Mouse (Mus musculus): Measurements from ENCODE around the gene Kdm5c.
A peak's percentile ranks its signal among the peaks of the same experiment; 100 is the strongest.
"Not testable (repeated sequence)": the region's sequence is repeated elsewhere in the genome, so short reads cannot be mapped to it uniquely, and the experiment has no call there.

Kdm5c gene

DNA sequence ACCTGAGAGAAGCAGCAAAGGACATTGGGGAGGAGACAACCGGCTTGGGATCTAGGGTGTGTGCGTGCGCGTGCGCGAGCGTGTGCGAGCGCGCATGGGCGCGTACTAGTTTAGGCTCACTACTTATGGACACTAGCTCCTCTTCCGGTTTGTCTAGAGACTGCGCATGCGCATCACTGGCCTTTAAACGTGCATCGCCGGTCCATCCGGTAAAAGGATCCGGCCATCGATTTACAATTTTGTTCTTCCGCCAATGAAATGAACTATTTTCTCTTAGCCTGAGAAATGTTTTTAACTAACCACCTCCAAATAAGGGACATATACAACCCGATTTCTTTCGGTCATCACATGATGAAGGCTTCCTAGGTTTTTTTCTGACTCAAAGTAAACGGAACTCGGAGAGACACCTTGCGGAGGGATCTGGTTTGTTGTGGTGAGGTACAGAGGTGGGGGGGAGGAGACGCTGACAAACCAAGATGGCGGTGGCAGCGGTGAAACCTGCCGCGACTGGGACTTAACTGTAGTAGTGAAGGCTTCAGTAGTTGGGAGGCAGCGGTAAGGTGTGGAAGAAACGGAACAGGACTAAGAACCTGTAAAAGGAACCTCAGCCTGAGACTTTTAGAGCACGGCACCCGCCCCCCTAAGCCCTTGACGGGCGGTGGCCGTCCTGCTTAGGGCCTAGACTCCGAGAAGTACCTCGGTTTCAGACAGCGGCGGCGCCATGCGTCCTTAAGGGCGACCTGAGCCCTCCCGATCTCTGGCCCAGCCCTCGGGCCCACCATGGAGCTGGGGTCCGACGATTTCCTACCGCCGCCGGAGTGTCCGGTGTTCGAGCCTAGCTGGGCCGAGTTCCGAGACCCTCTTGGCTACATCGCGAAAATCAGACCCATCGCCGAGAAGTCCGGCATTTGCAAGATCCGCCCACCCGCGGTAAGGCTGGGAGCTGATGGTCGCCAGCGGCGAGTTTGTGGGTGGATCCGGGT lies at the start of gene Kdm5c:
Kdm5c (plus strand) TSS at position 240 of the 983 bp plus-strand sequence.
- peak; percentile 99 for DNase-seq (ENCODE audit: low spot score)

DNA sequence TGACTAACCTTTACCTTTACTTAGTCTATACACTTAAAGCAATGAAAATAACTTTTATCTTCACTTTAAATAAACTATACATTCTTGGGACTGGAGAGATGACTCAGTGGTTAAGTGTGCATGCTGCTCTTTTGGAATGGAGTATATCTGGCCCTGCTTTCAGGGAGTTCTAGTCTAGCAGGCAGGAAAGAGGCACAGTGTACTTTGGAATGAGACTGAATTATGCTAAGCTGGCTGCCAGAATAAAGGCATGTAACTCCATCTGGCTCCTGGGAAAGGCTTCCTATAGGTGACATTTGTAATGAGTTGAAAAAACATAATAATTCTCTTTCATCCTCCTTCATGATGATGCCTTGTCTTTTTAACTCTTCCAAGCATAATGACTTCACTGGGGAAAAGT lies 45.7 kb upstream of the Kdm5c start:
- no peak for DNase-seq (ENCODE audit: low spot score)

DNA sequence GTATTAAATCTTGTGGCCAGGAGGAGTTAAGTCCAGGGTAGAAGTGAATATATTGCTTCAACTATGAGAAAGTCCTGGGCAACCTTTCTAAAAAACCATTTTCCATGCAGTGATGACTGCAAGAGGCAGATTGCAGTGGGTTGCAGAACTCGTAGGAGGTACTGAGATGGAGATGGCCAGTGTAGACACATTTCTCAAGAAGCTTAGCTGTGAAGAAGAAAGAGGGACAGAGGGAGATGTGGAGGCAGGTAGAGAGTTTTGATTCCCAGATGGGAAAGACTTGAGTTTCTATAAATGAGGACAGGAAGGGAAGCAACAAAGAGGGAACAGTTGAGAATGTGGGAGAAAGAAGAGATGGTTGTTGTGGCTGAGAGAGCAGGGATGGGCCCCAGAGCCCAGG lies 41.6 kb upstream of the Kdm5c start:
- DNase-seq (ENCODE audit: low spot score): no peak

DNA sequence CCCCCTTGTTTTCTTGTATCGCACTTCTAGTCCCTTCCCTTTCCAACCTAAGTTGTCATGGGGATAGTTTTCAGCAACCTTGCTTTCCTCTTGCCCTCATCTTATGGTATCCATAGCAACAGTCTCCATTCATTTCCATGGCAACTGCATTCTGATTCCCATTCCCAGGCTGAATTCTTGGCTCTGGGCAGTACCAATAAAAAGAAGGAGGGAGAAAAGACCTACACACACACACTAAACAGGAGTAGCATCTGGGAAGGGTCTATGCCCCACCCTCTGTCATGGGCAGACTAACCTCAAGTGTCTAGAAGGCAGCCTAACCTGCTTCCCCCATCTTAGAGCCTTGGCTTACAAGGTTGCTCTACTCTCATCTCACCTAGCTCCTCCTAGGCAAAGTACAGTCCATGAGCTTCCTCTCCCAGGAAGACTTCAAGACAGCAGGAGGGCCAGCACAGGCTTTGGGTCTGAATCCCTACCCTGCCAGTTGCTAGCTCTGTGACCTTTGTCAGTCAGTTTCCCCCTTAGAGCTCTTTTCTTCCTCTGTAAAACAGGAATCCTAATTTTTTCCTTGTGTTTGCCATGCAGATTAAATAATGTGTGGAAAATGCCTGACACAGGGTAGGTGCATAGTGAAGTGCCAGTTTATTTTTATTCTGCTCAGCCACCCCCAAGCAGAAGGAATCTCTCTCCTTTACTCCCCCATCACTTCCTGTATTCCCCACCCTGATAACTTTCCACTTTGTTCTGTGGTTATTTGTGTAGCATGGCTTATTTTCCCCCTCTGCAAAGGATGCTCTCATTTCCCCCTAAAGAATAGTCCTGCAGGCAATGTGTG lies 34.8 kb upstream of the Kdm5c start:
- no peak for DNase-seq (ENCODE audit: low spot score)

DNA sequence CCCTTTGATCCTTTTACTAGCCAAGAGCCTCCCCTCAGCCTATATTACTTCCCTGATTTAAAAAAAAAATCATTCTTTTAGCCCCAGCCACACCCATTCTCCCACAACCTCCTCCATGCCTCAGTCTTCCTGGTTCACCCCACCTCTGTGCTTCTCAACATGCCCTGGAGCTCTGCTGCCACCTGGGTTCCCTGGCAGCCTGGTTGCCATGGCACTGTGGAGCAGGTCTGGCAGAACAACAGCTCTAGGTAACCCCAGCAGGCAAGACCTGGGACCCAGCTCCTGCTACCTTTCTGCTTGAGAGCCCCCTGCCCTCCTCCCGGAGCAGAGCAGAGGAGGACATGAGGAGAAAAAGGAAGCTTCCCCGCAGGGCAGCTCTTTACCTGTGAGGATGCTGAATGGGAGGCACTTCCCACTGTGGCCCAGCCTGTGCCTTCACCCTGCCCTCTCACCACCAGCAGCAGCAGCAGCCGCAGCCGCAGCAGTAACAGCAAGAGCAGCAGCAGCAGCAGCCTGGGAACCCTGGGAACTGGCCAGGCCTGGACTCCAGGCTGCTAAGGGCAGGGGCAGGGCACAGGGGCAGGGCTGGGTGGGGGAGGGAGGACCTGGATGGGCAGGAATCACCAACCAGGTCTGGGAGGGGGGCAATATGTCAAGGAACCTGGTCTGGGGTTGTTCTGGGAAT lies 30.9 kb upstream of the Kdm5c start:
- no peak for DNase-seq (ENCODE audit: low spot score)

DNA sequence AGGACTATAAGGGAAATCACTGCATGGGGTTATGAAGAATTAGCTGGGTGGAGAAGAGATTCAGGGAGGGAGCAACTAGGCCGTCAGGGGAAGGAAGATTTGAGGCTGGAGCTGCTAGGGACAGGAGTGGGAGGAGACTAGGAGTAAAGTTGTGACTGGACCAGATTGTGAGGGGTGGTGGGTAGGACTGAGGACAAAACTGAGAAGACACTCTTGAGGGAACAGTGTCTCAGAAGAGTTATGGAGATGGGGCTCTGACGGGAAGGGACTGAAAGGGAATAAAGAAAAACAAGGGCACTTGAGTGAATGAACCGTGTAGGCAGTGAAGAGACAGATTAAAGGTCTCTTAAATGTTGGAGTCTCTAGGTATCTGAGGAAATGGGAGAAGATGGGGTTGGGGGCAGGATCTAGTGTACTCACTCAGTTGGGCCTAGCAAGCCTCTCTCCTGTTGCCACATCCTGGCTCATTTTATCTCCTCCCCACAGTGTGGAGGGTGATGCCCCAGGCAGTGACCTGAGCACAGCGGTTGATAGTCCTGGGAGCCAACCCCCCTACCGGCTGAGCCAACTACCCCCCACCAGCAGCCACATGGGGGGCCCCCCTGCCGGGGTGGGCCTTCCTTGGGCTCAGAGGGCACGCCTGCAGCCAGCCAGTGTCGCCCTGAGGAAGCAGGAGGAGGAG lies 30.3 kb upstream of the Kdm5c start:
- no peak for DNase-seq (ENCODE audit: low spot score)

DNA sequence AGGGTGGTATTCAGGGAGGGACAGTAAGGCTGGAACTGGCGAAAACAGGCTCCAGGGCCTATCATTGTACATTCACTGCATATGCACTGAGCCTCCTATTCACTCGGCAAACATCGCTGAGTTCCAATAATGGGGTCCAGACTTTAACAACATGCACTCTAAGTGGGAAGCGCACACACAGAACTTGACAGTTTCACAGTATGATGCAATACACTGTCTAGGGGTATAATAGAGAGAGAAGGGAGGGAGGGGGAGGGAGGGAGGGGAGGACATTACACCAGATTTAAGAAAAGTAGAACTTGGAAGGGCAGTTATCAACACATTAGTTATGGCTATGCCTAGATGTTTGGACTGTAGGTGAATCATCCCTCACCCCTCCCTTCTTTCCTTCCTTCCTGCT lies 29.6 kb upstream of the Kdm5c start:
- DNase-seq (ENCODE audit: low spot score): no peak

- no peak for DNase-seq (ENCODE audit: low spot score)
Observed at GRCm38 (mm10) chrX:152205486-152205885, 27.3 kb upstream of the Kdm5c start.

GRCm38 (mm10) chrX:152214703-152215102 lies 18.1 kb upstream of the Kdm5c start:
- no peak for DNase-seq (ENCODE audit: low spot score)

DNA sequence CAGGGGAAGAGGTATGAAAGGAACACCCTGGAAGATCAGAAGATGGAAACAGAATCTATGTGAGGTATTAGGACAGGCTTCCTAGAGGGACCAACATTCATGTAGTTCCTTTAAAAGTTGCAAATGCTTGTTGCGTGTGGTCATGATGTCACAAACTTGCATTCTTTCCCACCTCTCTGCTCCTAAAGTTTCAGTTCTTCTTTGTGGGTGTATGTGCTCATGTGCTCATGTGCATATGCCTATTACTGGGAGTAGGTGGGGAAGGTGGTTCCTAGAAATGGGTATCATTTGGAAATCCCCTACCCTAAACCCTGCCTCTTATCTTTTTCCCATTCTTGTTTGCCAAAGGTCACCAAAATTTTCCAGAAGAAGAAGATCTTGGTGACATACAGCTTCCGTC lies 14.3 kb upstream of the Kdm5c start:
- DNase-seq (ENCODE audit: low spot score): no peak

- no peak for DNase-seq (ENCODE audit: low spot score)
Observed at GRCm38 (mm10) chrX:152221721-152222120, 11.1 kb upstream of the Kdm5c start.

- no peak for DNase-seq (ENCODE audit: low spot score)
Observed at GRCm38 (mm10) chrX:152222226-152222625, 10.6 kb upstream of the Kdm5c start.

DNA sequence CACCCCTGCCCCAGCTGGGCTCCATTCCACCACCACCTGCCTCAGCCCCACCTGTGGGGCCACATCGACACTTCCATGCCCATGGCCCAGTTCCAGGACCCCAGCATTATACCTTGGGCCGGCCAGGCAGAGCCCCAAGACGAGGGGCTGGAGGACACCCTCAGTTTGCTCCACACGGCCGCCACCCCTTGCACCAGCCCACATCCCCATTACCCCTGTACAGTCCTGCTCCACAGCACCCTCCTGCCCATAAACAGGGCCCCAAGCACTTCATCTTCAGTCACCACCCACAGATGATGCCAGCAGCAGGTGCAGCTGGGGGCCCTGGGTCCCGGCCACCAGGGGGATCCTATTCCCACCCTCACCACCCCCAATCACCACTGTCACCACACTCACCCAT lies 9.5 kb upstream of the Kdm5c start:
- no peak for DNase-seq (ENCODE audit: low spot score)

DNA sequence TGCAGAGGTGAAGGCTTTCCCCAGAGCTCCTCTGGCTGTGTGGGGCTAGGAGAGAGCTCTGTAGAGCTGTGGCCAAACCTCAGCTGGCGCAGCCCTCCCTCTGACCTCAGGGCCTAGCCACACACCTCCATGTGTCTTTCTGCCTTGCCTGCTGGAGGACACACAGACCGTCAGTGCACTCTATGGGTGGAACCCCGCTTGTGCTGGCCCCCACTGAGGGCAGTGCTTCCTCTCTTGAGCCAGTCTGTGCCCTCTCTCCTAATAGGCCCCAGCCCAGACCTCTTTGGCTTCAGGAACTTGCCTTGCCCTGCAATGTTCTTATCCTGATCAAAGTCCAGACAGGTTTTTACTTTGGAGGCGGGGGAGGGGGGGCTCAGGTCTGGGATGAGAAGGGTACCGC lies 8.5 kb upstream of the Kdm5c start:
- no peak for DNase-seq (ENCODE audit: low spot score)

- DNase-seq (ENCODE audit: low spot score): no peak
Observed at GRCm38 (mm10) chrX:152234125-152234524, 1.3 kb downstream of the Kdm5c start.

GRCm38 (mm10) chrX:152235758-152236157 lies 2.9 kb downstream of the Kdm5c start:
- DNase-seq (ENCODE audit: low spot score): no peak

GRCm38 (mm10) chrX:152243140-152243539 lies 10.3 kb downstream of the Kdm5c start:
- DNase-seq (ENCODE audit: low spot score): not testable (repeated sequence)

DNA sequence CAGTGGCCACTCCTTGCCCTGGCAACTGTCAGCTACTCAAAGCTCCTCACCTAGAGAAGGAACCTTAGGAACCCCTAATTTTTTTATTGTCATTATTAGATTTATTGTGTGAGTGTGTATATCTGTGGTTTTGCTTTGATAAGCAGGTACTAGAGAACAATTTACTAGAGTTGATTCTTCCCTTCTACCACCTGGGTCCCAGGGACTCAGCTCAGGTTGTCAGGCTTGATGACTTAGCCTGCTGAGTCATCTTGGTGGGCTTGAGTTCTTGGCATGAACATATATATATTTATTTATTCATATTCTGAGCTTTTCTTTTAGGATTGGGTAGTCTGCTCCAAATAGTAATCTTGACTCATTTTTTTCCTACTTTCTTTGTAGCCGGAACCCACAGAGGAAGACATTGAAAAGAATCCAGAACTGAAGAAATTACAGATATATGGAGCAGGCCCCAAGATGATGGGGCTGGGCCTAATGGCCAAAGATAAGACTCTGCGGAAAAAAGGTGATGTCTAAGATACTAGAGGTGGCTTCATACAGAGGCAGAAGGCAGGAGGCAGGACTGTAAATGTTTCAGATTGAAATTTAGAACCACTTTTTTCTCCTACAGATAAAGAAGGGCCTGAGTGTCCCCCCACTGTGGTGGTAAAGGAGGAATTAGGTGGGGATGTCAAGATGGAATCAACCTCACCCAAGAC lies 11.8 kb downstream of the Kdm5c start:
- no peak for DNase-seq (ENCODE audit: low spot score)

DNA sequence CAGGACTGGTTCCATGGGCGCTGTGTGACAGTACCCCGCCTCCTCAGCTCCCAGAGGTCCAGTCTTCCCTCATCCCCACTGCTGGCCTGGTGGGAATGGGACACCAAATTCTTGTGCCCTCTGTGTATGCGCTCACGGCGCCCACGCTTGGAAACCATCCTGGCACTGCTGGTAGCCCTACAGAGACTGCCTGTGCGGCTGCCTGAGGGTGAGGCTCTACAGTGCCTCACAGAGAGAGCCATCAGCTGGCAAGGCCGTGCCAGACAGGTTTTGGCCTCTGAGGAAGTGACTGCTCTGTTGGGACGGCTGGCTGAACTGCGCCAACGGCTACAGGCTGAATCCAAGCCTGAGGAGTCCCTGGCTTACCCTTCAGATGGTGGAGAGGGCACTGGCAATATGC lies 38.4 kb downstream of the Kdm5c start:
- DNase-seq (ENCODE audit: low spot score): no peak

DNA sequence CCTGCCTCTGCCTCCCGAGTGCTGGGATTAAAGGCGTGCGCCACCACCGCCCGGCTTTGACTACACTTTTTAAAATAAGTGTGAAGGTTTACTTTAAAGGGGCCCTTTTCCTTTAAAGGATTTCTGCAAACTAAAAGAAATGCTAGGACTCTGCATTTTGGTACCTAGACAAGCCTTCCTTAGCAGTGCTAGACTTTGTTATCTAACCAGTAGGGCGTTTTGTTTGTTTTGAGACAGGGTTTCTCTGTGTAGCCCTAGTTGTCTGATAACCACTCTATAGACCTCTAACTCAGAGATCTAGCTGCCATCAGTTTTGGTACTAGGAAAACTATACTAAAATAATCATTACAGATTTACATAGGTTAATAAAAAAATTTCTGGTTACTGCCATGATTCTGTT lies 46.6 kb downstream of the Kdm5c start:
- no peak for DNase-seq (ENCODE audit: low spot score)

GRCm38 (mm10) chrX:152284746-152285145 lies 51.9 kb downstream of the Kdm5c start:
- no peak for DNase-seq (ENCODE audit: low spot score)
